Mouse (Mus musculus): ENCODE results near the gene Ica1.

DNA sequence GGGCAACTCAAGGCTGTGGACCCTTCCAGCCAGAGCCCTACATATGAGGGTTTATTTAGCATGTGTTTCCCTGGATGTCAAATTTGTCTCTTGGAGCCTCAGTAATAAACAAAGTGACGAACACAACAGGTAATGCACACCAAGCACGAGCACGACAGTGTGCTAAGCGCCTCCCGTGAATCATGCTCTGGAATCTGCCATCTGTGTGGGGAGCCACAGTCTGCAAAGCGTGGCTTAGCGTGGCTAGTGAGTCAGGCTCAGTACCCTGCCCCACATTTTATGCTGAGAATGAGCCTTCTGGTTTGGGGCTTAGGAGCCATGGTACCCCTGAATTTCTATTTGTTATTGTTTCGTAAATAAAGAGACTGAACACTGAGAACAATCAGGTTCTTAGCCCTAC lies 50.5 kb downstream of the Ica1 start:
- TF ChIP-seq CTCF (IDR thresholded peaks at IDR 0.05; ENCODE audit: borderline replicate concordance, insufficient read depth, low read length) (no peak), POLR2A (IDR thresholded peaks at IDR 0.05; ENCODE audit: low read depth, low read length) (no peak)
